Mouse (Mus musculus) testis, adult 2 months (tissue): ENCODE data around the gene Eme1.

ENCODE experiments used
- CTCF ChIP-seq: fragments of 200-500 bp; IDR thresholded peaks from 2 replicates; pipeline ENCODE4 v1.5.1; 2012; ENCODE audit warnings: low read depth, mild to moderate bottlenecking, inconsistent platforms, low read length, moderate library complexity; ENCODE audit not compliant: control insufficient read depth, insufficient read depth, insufficient replicate concordance
- POLR2A ChIP-seq: fragments of 200-500 bp; IDR thresholded peaks from 2 replicates; pipeline ENCODE4 v1.6.1; 2012; ENCODE audit warnings: low read depth, mild to moderate bottlenecking, inconsistent platforms, low read length, moderate library complexity; ENCODE audit not compliant: control insufficient read depth

DNA sequence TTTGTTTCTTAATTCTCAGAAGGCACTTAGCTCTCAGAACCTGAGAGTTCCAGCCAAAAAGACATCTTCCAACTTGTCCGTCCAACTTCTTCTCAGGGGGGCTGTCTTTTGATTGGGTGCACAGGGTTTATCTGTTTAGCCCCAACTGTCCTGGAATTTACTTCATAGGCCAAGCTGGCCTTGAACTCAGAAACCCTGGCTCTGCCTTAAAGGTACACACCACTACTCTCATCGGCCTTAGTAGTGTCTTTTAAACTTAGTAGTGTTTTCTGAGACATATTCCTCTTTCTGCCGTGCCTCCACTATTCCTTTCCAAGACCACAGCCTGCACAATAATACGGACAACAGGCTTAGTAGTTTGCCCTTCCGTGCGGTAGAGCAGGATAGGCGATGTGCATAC, 53.3 kb downstream of the Eme1 start:
- TF ChIP-seq POLR2A = no peak
- no peak for TF ChIP-seq CTCF
